ENCODE assay signal across 26 mouse cellular contexts in genomic region chr9:67118429-67118828, GRCm38 (mm10).
"Had no signal": no experiment of that assay in that cellular context is flagged by ENCODE, and none has a peak within 500 bp of the region (broad histone marks: within the 10 kb centered on the region; RNA-seq: fewer than 3 reads in every experiment).

No protein-coding gene starts in this region.

- H3K36me3 ChIP-seq: heart, embryonic 10.5 days; heart, embryonic 12.5 days; hindbrain, embryonic 10.5 days; hindbrain, embryonic 12.5 days; limb, embryonic 10.5 days; limb, embryonic 12.5 days; liver, embryonic 13.5 days had no signal

- H3K9me3 ChIP-seq: heart, embryonic 10.5 days; hindbrain, embryonic 10.5 days; hindbrain, embryonic 12.5 days; limb, embryonic 10.5 days; limb, embryonic 12.5 days; liver, embryonic 13.5 days had no signal

- H3K4me2 ChIP-seq: heart, embryonic 12.5 days; hindbrain, embryonic 12.5 days; hindbrain, embryonic 14.5 days; limb, embryonic 12.5 days; liver, embryonic 11.5 days; liver, embryonic 13.5 days had no signal

- H3K4me3 ChIP-seq: heart, adult 2 months; heart, embryonic 10.5 days; heart, embryonic 12.5 days; hindbrain, embryonic 10.5 days; hindbrain, embryonic 12.5 days; layer of hippocampus, adult 2 months; left cerebral cortex, adult 2 months; limb, embryonic 10.5 days; limb, embryonic 12.5 days; liver, embryonic 13.5 days had no signal

- ATAC-seq: forebrain, postnatal 0 days; hindbrain, embryonic 16.5 days; inflammation-experienced regulatory T-cells, adult 6 months had no signal

- DNase-seq: forebrain, postnatal 0 days; gastrocnemius, postnatal 14 days; gastrocnemius, postnatal 36 days; heart, adult 11 months; heart, adult 2 months; heart, postnatal 10 days; heart, postnatal 4 days; kidney, adult 18-20 months; kidney, adult 8-10 months; kidney, postnatal 10 days; kidney, postnatal 25 days; kidney, postnatal 4 days; liver; liver, embryonic 13.5 days had no signal

- H3K4me1 ChIP-seq: hindbrain, embryonic 10.5 days; hindbrain, embryonic 12.5 days had no signal

- H3K27ac ChIP-seq: heart, adult 2 months; hindbrain, embryonic 10.5 days; hindbrain, embryonic 12.5 days; hindbrain, embryonic 14.5 days; layer of hippocampus, adult 2 months; left cerebral cortex, adult 2 months; limb, embryonic 12.5 days; liver, embryonic 13.5 days had no signal

- H3K27me3 ChIP-seq: heart, embryonic 12.5 days; hindbrain, embryonic 12.5 days; limb, embryonic 12.5 days; liver, embryonic 13.5 days had no signal

- H3K9ac ChIP-seq: forebrain, postnatal 0 days; heart, embryonic 12.5 days; hindbrain, embryonic 12.5 days; hindbrain, embryonic 14.5 days; limb, embryonic 12.5 days; liver, embryonic 13.5 days had no signal
